Mouse (Mus musculus) c-Kit-positive CD71-negative TER-119-negative erythroid progenitor cells, embryonic 14.5 days (primary cell): ENCODE measurements around the gene Vsnl1.

ENCODE experiments used
- DNase-seq: peaks from one replicate; pipeline ENCODE4 v3.0.0-alpha.2; 2013; ENCODE audit warnings: low read depth

Vsnl1 gene

GRCm38 (mm10) chr12:11379396-11379795 is 57.0 kb downstream of the Vsnl1 start:
- DNase-seq, result no peak

- no peak for DNase-seq
Measured at GRCm38 (mm10) chr12:11370056-11370455, 66.4 kb downstream of the Vsnl1 start.

DNA sequence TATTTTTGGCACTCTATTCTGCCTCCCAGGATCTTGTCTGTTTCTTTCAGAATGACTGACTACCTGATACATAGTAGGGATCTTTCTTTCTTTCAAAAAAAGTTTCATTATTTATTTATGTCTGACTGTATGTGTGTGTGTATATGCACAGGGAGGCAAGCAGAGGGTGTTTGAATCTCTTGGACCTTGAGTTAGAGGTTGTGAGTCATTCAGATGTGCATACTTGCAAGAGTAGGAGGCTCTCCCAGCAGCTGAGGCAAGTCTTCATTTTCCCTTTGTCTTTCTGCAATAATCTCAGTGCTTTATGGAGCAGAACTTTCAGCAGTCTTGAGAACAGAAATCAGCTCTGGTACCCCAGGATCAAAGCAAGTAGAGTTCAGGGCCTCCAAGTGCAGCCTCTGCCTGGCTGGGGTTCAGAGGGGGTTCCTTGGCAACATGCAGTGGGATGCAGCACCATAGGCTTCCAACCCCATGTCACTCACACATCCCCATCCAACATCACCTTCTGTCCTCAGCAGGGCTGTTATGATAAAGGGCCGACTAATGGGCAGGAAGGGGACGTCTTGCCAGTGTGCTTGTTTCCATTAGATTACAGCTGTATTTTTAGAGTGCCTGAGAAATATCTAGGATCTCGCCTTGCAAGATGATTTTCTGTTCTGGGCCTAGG is 69.2 kb downstream of the Vsnl1 start:
- DNase-seq, result no peak

DNA sequence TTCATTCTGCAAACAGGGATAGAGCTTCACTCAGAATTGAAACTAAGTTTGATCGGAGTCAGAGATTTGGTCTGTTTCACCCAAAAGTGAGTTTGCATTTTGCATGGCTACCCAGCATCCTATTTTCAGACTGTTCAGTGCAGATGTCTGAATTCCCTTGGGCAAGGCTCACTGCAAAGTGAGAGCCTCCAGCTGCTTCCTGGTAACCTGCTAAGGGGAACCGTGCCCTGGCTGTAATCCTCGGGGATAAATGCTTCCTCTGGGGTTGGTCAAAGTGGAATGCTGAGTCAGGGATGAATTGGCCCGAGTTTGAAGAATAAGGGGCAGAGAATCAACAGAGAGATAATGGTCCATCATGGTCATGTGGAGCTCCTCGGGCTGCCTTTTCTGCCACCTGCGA is 71.5 kb downstream of the Vsnl1 start:
- DNase-seq, result no peak

DNA sequence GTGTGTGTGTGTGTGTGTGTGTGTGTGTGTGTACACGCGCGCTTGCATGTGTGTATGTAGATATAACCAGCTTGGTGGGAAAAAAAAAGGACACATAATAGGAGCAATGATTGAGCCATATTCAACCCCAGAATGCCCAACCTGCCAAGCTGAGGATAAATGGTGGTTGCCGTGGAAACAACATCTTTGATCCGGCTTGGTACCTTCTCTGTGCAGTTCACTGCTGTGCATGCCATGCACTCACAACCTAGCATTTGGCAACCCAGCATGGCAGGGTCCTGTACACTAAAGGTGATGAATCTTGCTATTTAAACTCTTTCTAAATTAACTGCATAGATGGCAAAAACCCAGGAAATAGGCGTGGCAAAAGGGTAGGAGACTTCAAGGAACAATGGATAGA is 74.0 kb downstream of the Vsnl1 start:
- DNase-seq, result no peak

DNA sequence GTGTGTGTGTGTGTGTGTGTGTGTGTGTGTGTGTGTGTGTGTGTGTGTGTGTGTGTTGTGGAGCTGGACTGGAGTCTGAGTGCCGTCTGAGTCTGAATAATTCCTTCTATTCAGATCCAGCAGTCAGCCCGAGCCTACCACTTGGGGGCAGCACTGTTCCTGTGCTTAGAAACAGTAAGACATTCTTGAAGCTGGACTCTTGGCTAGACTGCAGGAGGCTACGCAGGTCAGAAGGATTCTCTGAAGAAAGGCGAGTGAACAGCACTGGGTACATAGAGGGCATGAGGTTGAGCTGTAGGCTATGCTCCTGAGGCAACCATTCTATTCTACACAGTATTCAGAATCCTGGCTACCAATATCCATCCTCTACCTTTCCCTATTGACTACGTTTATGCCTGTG is 85.5 kb downstream of the Vsnl1 start:
- peak; percentile 50 for DNase-seq

- DNase-seq, result no peak
Measured at GRCm38 (mm10) chr12:11349870-11350269, 86.5 kb downstream of the Vsnl1 start.

- no peak for DNase-seq
Measured at GRCm38 (mm10) chr12:11348423-11348822, 88.0 kb downstream of the Vsnl1 start.

DNA sequence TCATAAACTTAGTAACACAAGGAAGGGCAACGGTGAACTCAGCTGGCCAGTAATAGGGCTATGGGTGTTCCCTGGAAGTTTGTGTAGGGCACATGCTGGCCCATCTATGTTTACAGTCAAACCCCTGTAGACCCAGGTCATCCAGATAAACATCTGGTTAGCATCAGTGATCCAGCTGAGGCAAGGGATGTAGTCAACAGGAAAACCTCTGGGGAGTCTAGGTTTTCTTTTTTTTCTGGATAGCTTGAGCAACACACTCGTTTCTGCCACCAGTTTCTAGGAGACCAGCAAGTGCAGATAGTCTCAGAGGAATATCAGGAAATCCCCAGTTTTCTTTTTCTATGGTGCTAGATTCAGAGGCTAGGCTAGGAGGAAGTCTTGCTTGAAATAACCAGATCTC is 90.5 kb downstream of the Vsnl1 start:
- DNase-seq, result no peak

DNA sequence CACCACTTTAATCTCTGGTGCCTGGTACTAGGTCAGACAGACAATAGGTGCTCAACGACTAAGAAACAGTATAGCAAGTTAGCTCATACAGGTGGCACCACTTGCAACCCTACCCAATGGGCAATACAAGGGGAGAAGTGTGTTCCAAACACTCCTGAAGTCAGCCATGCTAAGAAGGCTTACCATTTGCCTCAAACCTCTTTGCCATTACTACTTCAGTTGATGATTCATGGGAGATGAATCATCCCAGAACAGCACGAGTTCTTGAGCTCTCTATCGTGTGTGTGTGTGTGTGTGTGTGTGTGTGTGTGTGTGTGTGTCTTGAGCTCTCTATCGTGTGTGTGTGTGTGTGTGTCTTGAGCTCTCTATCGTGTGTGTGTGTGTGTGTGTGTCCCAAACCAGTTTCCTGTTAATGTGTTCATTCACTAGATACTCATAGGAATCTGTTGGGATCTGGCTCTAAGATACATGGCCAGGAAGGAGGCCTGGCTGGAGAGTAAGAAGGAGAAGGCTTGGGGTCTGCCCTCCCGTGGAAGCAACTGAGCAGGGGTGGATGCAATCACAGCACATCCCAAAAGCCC is 94.3 kb downstream of the Vsnl1 start:
- DNase-seq, result no peak

DNA sequence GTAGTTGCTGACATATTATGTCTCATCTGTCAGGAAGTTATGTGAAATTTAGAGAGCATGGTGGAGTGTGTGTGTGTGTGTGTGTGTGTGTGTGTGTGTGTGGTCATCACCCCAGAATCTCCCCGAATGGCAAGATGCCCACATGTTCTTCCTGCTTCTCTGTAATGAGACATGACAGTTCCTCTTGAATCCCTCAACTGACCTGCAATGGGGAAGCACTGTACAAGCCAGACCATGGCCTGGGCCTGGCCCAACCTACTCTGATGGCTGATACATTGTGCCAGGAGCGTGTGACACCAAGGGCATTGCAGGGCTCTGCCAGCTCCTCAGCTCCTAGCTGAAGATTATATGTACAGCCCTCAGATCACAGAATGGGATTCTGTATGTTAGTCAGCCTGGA is 98.2 kb downstream of the Vsnl1 start:
- DNase-seq, result no peak

DNA sequence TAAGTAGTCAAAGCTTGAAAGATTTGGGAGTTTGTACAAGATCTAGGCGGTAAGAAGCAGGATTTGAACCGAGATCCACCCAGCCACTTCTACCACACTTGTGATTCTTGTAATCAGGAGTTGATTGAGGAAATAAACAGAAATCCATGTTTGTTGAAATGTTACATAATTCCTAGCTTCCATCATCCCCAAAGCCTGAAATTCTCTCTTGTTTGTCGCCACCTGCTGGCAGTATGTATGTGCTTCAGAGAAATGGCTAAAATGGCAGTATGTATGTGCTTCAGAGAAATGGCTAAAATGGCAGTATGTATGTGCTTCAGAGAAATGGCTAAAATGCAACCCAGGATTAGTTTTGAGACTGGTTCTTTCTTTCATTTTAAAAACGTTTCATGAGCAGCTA is 99.6 kb downstream of the Vsnl1 start:
- DNase-seq, result peak; percentile 29

DNA sequence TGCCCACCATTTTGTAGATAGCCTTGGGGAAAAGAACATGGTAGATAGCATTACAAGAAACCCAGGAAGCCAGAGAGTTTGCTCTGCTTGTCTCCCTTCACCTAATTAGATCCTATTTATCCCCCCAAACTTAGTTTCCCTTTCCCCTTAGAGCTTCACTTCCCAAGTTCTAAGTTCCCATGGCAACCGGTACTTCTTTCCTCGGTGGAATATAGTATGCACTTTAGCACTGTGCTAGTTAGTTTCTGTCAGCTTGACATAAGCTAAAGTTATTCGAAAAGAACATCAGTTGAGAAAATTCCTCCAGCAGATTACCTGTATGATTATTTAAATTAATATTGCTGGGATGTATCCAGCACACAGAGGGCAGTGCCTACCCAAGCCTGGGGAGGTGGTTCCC is 109.9 kb downstream of the Vsnl1 start:
- no peak for DNase-seq

GRCm38 (mm10) chr12:11324480-11324879 is 111.9 kb downstream of the Vsnl1 start:
- no peak for DNase-seq

DNA sequence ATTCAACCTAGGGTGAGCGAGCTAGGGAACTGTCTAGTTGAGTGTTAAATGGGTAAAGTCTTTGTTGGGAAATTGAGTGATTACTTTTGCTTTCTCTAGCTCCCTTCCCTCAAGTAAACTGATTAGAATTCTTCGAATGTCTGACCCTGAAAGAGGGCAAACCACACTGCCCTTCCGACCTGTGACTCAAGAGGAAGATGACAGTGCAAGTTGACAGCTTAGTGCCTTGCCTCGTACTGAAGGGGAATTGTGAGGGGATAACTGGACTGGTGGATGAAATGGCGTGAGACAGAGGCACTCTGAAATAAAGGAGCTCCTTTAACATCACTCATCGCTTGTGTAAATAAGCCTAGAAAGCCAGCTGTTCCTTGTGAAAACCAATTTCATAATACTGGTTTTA is 118.7 kb downstream of the Vsnl1 start:
- no peak for DNase-seq

- no peak for DNase-seq
Measured at GRCm38 (mm10) chr12:11313840-11314239, 122.6 kb downstream of the Vsnl1 start.

DNA sequence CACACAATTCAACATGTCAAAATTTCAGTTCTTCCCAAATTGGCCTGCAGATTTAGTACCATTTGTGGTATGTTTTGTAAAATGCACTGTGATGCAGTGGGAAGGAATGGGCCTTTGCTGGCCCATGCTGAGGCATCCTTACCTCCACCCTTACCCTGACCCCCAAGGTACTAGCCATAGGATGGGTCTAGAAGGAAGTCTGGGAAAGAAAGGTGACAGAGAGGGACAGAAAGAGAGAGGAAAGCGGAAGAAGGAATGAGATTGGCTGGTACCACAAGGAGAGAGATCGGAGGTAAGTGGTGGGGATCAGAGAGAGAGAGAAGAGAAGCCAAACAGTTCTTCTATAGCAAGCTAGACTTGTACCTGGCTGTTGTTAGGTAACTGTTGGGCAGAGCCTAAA is 125.3 kb downstream of the Vsnl1 start:
- DNase-seq, result no peak

- no peak for DNase-seq
Measured at GRCm38 (mm10) chr12:11306753-11307645, 129.4 kb downstream of the Vsnl1 start.

DNA sequence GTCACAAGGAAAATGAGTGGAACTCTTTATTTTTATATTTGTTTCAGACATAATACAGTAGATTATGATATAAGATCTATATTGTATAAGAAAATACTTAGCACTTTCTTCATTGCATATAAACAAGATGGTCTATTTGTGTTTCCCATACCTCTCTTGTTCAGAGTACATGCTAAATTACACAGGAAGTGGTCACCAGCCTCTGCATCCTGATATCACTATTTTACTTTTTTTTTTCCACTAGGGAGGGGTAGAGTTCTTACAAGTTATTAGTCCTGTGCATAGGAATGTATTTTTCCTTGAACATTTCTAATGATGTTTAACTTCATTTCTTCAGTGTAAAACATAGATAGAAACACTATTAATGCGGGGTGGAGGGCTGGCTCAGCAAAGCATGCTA is 135.6 kb downstream of the Vsnl1 start:
- no peak for DNase-seq

DNA sequence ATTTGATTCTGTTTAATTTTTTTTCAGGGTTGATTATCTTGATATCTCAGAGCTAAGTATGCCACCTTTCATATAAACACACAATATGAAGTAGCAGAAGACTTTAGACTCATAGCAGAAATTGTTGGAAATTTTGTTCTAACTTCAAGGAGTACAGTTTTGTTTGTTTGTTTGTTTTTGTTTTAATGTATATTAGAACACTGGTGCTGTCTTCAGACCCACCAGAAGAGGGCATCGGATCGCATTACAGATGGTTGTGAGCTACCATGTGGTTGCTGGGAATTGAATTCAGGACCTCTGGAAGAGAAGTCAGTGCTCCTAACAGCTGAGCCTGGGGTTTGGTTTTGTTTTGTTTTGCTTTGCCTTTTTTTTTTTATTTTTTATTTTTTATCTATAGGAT is 150.0 kb downstream of the Vsnl1 start:
- no peak for DNase-seq

GRCm38 (mm10) chr12:11281584-11281983 is 154.8 kb downstream of the Vsnl1 start:
- DNase-seq, result no peak

GRCm38 (mm10) chr12:11279886-11280285 is 156.5 kb downstream of the Vsnl1 start:
- no peak for DNase-seq

DNA sequence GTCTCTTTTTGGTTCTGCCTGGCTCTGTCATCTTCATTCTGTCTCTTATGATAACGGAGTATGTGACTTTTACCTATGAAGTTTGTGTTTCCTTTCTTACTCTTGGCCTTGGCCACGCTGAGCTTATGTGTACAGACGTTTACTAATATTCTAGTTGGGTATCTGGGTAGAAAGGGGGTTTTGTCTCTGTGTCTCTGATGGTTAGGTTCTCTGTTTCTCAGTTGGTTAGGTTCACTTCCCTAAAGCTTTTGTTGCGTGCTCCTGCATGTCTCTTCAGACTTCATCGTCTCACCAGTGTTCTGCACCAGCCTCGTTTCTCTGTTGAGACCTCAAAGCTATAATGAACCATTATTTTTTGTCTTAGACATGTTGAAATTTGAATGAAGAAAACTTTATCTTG is 159.2 kb downstream of the Vsnl1 start:
- no peak for DNase-seq
